Mouse (Mus musculus) cerebellum, adult 11 months (tissue): ENCODE measurements around the gene Erc2.

Experiments used
- DNase-seq: peaks from one replicate; pipeline ENCODE4 v3.0.0; 2022

Gene Erc2

GRCm38 (mm10) chr14:28072561-28072960 lies 450.3 kb downstream of the Erc2 start:
- DNase-seq, result no peak

GRCm38 (mm10) chr14:28089636-28090443 lies 467.6 kb downstream of the Erc2 start:
- DNase-seq, result no peak

- DNase-seq, result no peak
Observed at GRCm38 (mm10) chr14:28091367-28091766, 469.1 kb downstream of the Erc2 start.

GRCm38 (mm10) chr14:28093214-28093613 lies 471.0 kb downstream of the Erc2 start:
- no peak for DNase-seq

- DNase-seq, result no peak
Observed at GRCm38 (mm10) chr14:28093913-28094312, 471.7 kb downstream of the Erc2 start.

GRCm38 (mm10) chr14:28099084-28099483 lies 476.9 kb downstream of the Erc2 start:
- DNase-seq, result no peak

GRCm38 (mm10) chr14:28113121-28113520 lies 490.9 kb downstream of the Erc2 start:
- DNase-seq, result no peak

- DNase-seq, result no peak
Observed at GRCm38 (mm10) chr14:28120851-28121250, 498.6 kb downstream of the Erc2 start.

GRCm38 (mm10) chr14:28126842-28127241 lies 504.6 kb downstream of the Erc2 start:
- no peak for DNase-seq

- no peak for DNase-seq
Observed at GRCm38 (mm10) chr14:28128999-28129398, 506.8 kb downstream of the Erc2 start.

- no peak for DNase-seq
Observed at GRCm38 (mm10) chr14:28143998-28144397, 521.8 kb downstream of the Erc2 start.

- no peak for DNase-seq
Observed at GRCm38 (mm10) chr14:28147201-28147600, 525.0 kb downstream of the Erc2 start.

GRCm38 (mm10) chr14:28150942-28151341 lies 528.7 kb downstream of the Erc2 start:
- no peak for DNase-seq

GRCm38 (mm10) chr14:28155706-28156105 lies 533.5 kb downstream of the Erc2 start:
- no peak for DNase-seq

- DNase-seq, result no peak
Observed at GRCm38 (mm10) chr14:28160852-28161251, 538.6 kb downstream of the Erc2 start.

GRCm38 (mm10) chr14:28164642-28165408 lies 542.6 kb downstream of the Erc2 start:
- no peak for DNase-seq

- DNase-seq, result no peak
Observed at GRCm38 (mm10) chr14:28165621-28166211, 543.5 kb downstream of the Erc2 start.

- no peak for DNase-seq
Observed at GRCm38 (mm10) chr14:28170711-28171110, 548.5 kb downstream of the Erc2 start.

GRCm38 (mm10) chr14:28171364-28171763 lies 549.1 kb downstream of the Erc2 start:
- no peak for DNase-seq

GRCm38 (mm10) chr14:28173736-28174135 lies 551.5 kb downstream of the Erc2 start:
- no peak for DNase-seq

- no peak for DNase-seq
Observed at GRCm38 (mm10) chr14:28181070-28181825, 559.0 kb downstream of the Erc2 start.

GRCm38 (mm10) chr14:28192711-28193364 lies 570.6 kb downstream of the Erc2 start:
- no peak for DNase-seq
